Mouse (Mus musculus): ENCODE results near the gene Aldob.

Gene Aldob

DNA sequence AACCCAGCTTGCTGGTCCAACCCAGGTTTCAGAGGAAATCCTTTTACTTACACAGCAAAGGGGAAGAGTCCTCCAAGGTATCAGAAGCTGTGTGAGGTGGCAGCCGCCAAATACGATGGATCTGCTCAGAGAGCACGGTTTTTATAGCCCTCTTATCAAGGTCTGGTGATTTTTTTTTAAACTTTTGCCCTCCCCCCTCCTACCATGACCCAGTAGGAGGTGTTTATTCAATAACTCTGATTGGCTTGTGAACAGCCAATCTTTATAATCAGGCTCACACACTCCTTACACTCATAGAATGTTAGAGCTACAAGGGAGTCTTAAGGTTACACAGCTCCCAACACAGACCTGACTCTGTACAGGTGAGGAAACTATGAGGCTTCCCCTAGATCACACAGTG lies at the start of gene Aldob:
Gene Aldob (minus strand): TSS at position 164 of the 400 bp plus-strand sequence.
- no peak for DNase-seq (ENCODE audit: low read depth, low spot score)

DNA sequence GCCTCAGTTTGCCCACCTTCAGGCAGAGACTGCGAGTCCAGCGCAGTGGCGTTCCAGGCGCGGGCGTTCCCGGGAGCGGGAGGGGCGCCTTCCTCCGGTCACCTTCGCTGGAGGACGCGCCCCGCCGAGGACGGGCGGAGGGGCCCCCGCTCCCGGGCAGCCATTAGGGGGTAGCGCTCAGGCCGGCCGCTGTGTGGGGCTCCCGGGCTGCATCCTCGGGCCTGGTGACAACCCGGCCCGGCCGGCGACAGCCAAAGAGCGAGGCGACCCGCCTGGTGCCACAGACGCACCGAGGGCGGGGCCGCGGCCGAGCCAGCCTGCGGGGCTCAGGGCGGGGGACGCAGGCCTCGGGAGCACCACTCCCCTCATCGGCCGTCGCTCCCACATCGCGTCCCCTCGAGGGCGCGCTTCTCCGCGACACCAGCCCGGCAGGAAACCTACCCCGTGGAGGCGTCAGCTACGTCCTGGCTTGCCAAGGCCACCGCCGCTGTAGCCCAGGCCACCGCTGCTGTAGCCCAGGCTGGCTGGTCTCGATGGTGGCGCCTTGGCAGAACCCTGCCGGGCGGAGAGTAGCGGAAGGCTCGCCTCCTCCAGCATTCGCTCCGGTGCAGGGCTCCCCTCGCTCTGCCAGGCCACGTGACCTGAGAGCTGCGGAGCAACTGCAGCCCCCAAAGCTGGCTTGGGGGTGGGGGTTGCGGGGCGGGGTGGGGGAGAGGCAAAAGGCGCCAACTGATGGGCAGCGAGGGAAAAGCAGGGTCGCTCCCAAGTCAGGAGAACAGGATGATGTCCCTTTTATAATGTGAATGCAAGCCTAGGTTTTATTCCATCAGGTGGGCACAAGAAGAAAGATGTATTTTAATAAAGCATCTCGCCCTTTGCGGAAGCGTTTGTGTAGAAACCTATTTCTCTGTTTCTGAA lies 48.1 kb upstream of the Aldob start, which contains the start of gene Tmem246:
Gene Tmem246 (minus strand): TSS at position 694 of the 918 bp plus-strand sequence.
- no peak for DNase-seq (ENCODE audit: low read depth, low spot score)

DNA sequence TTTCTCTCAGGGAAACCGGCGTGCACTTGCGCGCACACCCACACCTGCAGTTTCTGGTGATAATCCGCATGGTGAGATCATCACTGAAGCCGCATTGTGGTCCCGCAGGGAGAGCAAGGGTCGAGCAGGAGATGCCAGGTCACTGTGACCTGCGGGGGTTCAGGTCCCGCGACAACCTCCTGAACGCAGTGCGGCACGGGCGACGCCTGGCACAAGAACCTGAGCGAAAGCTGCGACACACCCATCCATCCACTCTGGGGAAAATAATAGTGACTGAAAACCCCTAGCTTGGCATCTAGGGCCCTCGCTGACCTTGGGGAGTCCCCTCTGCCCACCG lies 47.5 kb upstream of the Aldob start:
- no peak for DNase-seq (ENCODE audit: low read depth, low spot score)

DNA sequence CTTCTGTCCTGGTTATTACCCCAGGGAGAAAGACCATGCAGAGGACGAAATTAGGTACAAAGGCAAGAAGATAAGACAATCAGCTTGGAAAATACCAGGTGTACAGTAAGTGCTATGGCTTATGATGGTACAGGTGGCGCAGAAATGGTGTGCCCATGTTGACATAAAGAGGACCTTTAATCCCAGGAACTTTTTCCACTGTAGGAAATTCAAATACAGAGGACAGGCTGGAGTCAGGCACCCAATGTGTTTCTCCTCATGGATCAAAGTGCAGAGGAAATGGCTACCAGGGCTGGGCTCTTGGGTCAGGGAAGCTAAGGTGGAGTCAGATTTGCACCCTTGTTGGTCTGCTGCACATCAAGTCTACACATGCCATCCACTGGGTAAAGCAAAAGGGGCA lies 40.8 kb upstream of the Aldob start:
- no peak for DNase-seq (ENCODE audit: low read depth, low spot score)

DNA sequence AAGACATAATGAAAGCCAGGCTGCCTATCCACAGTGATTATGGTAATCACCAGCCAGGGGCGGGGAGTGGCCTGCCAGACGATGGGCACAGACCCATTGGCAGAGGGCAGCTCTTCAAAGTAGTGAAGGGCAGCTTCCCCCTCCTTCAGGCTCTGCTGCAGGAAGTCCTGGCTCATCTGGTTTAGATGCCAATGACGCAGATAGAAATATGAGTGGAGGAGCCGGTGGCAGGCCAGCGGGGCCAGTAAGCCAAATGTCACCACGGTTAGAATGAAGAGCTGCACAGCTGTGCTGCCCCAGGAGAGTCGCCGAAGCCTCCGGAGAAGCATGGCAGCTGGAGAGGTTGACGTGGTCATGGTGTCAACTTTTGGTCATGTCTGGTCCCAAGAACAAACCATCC lies 37.5 kb upstream of the Aldob start:
- no peak for DNase-seq (ENCODE audit: low read depth, low spot score)

DNA sequence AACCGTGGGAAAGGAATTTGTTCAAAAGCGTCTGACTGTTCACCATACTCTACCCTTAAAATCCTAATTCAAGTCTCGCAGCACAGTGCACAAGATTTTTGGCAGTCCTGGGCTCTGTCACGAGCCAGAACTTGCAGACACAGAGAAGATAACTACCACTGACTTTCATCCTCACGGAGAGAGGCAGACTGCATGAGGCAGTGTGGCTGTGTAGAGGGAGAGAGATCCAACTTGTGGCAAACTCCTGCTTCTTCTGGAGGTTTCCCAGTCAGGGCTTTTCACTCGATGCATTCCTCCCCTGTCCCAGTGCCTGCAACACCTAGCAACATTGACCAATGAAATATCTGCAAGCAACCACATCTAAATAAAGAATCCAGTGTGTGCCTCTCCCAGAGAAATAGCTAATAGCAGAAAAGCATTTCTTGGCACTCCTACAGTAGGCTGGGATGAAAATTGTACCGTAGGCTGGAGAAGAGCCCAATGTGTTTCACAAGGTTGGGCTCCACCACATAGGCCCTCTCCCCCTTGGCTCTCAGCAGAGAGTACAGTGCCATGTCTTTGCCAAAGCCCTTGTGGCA lies 36.3 kb upstream of the Aldob start:
- no peak for DNase-seq (ENCODE audit: low read depth, low spot score)

DNA sequence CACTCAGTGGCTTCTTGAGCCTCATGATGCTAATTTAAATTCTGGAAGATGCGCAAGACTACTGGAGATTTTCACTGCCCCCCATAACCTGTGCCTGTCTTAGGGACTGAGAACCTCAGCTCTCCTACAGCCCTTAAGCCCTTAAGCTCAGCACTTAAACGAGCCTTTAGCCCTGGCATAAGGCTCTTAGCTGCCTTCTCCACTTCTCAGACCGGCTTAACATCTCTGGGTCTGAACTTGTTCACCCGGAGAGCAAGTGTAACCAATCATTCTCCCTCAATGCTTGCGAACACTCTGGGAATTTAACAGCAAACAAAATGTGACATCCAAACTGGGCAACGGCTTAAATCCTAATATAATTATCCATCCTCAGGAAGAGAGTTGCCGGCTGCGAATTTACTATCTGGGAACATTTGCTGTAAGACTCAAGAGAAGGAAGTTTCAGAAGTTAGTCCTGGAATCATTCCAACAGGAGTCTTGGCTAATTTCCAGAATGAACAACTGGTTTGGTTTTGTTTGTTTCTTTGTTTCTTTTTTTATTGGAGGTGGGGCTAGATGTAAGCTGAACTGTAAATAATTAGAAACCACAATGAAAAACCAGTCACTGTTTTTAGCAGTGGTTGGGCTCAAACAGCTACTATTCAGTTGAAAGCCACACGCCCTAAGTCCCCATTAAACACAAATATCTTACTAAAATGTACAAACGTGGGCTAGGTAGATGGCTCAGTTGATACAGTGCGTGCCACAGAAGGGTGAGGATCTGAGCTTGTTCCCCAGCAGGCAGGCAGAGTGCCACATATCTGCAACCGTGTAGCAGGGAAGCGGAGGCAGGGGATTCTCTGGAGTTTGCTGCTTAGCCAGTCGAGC lies 34.9 kb upstream of the Aldob start:
- DNase-seq (ENCODE audit: low read depth, low spot score), result peak; percentile 3

DNA sequence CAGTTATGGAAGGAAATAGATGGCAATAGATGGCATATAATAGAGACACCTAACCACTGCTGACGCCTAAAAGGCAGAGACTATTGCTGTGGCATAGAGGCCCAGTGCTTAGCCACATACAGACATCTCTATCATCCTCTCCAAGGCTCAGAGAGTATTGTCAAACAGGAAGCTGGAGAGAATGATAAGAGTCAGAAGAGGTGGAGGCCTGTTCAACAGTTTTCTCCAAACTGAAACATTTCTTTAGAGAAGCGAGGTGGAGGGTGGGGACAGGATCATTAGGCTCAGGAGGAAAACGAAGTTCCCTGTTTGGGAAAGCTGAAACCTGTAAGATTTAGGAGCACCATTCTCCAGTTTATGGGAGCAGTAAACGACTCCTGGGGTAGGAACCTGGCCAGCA lies 31.9 kb upstream of the Aldob start:
- DNase-seq (ENCODE audit: low read depth, low spot score), result no peak

DNA sequence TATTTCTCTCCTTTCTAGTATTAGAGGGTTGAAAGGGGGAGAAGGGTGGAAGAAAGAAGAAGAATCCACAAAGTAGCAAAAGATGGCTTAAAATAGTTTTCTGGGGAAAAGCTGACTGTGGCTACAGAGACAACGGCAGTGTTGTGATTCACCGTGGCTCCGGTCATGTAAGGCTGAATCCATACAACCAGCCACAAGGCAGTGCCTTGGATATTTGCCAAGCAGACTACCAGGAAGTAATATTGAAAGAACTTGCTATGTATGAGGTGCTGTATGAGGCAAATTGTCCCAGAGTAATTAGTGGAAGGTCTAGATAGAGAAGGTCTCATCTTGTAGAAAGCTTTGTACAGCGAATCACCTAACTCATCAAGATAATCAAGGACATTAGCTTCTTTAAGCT lies 22.8 kb upstream of the Aldob start:
- DNase-seq (ENCODE audit: low read depth, low spot score), result no peak

DNA sequence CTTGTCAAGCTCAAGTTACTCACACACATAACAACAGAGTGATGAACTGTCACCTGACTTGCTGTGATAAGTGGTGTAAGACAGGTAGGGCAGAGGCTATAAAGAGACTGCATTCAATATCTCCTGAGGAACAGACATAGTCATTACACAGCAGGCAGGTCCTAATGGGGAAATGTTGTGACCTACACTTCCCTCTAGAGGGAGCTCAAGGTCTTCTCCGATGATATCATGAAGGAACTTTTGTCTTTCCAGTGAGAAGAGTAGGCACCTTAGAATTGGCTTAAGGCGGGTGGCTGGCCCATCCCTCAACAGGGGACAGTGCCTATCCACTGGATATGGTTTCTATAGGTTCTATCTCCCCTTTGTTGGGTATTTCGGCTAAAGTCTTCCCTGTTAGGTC lies 18.3 kb upstream of the Aldob start:
- DNase-seq (ENCODE audit: low read depth, low spot score), result peak; percentile 77

DNA sequence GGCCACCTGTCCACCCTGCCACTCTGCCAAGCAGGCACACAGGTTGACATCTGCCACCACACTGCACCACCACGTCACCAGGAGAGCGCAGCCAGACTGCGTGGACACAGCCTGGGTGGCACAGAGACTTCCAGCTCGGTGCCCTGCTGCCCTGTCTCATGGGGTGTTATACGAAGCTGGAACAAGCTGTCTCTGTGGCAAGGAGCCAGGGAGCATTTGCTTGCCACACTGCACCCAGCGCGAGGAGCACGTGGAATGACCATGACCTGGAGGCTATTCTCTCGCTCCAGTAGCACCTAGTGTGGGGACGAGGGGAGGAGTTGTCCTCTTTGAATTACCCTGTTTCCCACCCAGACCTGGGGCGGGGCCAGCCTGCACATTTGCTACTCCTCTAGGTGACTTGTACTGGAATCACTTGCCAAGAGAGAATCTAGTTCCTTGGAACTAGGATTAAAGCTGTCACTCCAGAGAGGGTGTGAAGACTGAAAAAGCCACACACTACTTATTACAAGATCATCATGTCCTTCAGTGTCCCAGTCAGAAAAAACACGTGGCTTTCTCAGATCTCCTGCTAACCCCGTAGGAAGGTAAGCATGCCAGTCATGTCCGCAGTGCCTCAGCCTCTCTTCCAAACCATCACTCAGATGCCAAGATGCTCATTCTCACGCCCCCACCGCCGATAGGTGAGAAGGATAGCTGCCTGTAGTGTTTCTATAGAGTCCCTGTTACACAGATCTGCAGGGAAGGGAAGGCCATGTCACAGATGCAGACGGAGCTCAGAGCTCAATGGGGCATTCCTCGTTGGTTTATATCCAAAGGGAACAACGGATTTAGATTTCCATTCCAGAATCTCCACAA lies 10.8 kb upstream of the Aldob start:
- no peak for DNase-seq (ENCODE audit: low read depth, low spot score)

DNA sequence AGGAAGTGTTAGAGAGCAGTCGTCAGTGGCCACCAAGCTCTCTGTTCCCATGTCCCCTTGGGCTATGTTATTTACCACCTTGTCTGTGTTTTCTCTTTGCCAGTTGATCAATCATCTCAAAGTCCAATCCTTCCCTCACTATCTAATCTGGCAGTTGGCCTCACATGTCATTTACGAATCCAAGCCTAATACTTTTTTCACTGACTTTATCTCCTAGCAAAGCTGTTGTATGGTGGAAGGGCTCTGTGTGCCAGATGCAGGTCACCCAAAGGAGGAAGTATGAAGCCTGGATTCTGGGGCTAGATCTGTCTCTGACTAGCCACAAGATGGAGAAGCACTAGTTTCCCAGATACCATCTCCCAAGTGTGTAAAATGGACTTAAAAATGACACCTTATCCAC lies 8.8 kb upstream of the Aldob start:
- no peak for DNase-seq (ENCODE audit: low read depth, low spot score)

DNA sequence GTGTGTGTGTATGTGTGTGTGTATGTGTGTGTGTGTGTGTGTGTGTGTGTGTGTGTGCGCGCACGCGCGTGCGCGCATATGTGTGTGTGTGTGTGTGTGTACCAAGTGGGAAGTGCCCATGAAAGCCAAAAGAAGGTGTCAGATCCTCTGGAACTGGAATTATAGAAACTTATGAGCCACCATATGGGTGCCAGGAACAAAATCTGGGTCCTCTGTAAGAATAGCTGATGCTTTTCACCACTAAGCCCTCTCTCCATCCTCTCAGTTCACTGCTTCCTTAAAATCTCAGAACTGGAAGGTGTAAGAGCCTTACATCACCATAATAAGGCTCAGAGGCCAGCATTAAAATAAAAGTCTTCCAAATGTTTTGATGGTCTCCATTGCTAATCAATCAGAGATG lies 8.0 kb upstream of the Aldob start:
- DNase-seq (ENCODE audit: low read depth, low spot score), result no peak

DNA sequence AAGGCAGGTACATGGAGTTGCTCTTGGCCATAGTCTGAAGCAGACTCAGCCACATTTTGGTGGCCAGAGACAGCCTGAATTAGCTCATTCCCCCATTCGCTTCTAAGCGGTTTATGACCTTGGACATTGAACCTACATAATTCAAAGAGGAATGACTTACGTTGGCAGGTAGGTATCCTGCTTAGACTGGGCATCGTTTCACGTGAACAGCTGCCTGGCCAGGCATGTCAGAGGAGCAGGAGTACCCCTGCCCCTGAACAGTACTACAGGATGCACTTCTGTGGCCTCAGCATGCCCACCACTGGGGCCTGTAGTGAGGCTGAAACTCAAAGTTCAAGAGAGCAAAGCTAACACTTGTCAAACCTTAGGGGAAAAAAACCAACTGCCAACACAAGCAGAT lies 4.0 kb upstream of the Aldob start:
- DNase-seq (ENCODE audit: low read depth, low spot score), result no peak

DNA sequence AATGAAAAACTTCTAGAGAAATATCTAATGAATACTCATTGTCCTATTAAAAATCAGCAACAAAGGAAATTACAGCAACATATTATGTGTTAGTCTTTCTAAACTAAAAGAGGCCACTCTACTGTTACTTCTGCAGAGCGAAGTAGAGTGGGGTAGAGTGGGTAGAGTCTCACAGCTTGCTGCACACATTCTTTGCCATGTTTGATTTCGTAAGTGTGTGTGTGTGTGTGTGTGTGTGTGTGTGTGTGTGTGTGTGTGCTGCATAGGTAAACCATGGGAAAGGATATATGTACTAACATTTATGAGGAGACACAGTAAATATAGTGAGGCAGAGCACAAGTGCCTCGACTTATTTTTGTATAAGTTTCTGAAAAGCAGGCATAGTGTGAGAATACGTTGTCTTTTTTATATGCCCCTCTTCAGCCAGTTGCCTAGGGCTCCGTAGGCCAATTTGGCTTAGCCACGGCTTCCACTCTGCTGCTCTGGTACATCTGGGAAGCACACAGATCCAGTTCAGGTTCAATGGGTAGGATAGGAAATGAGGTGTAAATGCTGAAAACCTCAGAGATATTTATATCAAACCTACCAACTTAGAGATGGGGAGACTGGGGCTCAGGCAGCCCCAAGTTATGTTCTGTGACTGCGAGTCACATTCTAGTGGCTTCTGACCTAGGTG lies 1.7 kb downstream of the Aldob start:
- no peak for DNase-seq (ENCODE audit: low read depth, low spot score)

DNA sequence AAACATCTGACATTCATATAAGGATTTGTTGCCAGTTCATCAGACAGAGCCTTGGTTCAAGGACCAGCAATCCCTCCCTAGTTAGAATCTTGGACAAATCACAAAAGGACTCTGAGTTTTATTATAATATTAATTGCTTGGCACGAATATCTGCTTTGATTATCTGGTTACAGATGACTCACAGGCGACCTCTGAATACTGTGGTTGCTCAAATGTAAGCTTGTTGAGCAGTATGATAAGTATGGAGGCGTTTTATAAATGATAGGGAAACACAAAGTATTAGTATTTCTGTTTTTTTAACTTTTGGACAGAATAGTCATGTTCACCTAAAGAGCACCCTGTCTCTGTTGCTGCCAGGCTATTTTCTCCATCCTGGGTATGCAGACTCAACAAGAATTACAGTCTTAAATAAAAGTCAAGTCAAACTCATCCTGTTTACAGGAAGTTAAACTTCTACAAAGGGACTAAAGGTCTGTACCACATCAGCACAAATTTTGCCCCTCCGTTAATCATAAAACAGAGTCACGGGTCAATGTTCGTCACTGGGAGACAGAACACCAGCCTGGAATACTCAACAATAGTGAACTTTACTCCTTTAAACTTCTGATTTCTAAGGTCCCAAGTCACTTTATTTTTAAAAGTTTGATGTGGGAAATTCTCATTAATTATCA lies 2.3 kb downstream of the Aldob start:
- peak; percentile 8 for DNase-seq (ENCODE audit: low read depth, low spot score)

DNA sequence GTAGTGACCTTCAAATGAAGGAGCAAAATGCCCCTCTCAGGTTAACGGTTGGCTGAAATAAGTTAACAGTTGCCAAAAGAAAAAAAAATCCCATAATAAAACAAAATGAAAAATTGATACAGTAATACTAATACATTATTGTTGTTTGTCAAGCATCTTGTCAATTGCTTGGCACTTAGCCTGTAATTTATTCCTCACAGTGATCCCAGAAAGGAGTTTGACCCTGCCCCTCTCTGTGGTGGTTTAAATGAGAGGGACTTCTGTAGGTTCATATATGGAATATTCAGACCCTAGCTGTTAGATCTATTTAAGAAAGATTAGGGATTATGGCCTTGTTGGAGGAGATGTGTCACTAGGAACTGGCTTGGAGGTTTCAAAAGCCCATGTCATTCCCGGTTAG lies 3.3 kb downstream of the Aldob start:
- DNase-seq (ENCODE audit: low read depth, low spot score), result no peak

DNA sequence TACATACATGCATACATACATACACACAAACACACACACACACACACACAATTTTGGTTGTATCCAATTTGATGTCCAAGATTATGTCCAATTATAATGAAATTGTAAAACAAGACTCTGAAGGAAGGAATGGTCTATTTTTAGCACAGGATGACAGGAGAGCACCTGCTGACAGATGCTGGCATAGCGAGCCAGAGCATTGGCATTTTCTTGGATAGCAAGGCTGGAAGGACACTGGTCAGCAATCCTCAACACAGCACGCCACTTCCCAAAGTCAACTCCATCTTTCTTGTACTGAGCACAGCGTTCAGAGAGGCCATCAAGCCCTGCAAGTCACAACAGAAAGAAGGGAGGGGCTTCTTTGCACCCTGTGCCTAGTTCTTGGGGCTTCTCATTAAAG lies 8.4 kb downstream of the Aldob start:
- no peak for DNase-seq (ENCODE audit: low read depth, low spot score)

DNA sequence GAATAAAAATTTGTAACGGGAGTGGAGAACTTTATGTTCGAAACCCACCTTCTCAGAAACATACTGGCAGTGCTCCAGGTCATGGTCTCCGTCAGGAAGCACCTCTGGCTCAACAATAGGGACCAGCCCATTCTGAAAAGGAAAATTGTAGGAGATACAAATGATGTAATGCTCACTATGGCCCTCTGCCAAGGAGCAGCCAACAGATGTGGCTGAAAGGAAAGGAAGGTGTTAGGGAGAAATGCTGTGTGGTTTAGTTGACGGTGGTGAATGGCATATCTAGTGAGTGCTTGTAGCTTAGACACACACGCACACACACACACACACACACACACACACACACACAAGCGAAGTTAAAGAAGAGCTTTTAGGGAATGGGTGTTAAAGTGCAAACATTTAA lies 9.7 kb downstream of the Aldob start:
- DNase-seq (ENCODE audit: low read depth, low spot score), result peak; percentile 51

DNA sequence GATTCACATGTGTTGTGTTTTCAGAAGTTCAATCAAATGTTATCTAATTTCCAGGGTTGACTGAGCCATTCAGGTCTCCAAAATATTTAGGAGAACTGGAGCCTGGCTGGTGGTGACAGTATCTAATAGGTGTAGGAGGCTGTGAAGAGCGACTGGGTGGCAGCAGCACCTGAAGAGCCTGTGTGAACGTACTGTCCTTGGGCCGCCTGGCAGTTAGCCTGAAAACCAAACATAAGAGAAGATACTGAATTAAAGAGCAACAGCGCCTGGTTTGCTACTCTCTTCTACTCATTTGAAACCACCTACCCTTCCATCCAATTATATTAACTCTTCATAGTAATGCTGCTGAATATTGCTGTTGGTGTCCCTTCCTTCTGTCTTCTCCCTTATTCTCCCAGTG lies 12.7 kb downstream of the Aldob start:
- no peak for DNase-seq (ENCODE audit: low read depth, low spot score)

All from 3T3-L1 (cell line).